Mouse (Mus musculus) monocyte, adult 5-6 weeks (primary cell): ENCODE data around the gene Trim27. TPM values are rescaled to one million over a fixed set of nuclear protein-coding genes. Genes with fewer than 3 reads are reported as not detected.

Source experiments
- ATAC-seq: fragments of 153-309, 156-312 bp; replicated peaks from 2 replicates; pipeline ENCODE4 v1.8.0; 2017; ENCODE audit warnings: mild to moderate bottlenecking; ENCODE audit not compliant: low TSS enrichment, insufficient number of reproducible peaks, severe bottlenecking, poor library complexity, low FRiP score
- total RNA-seq: library from RNA; stranded (forward); fragments of 200-1000, 200-491, 200-594 nt; gene quantifications from 3 replicates; pipeline ENCODE4 v1.2.3, GENCODE M21; 2017

The Trim27 gene
- total RNA-seq = 81.0 to 103 TPM (median 88.2 TPM) in 3 replicates

- ATAC-seq = peak; percentile 19; the same call in 1 of the 2 replicates
Observed at GRCm38 (mm10) chr13:21179367-21179723, at the start of gene Trim27. TSS of gene Trim27 (plus strand) at chr13:21179445.

DNA sequence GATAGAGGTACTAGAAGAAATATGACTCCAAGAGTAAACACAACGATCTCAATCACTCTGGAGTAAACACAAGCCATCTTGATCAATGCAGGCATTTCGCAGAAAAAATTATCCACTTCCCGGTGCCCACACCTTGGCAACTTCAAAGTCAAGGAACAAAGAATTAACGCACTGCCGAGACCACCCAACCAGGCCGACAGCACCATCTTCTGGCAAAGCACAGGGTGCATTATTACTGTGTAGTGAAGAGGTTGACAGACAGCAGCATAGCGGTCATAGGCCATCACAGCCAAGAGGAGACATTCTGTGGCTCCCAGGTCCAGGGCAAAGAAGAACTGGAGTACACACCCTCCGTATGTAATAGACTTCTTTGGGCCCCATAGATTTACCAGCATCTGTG, 36.8 kb upstream of the Trim27 start:
- ATAC-seq = no peak

GRCm38 (mm10) chr13:21145767-21146166, 33.5 kb upstream of the Trim27 start, which contains the start of gene Olfr1368:
TSS of gene Olfr1368 (minus strand) at chr13:21145867.
- ATAC-seq = no peak

DNA sequence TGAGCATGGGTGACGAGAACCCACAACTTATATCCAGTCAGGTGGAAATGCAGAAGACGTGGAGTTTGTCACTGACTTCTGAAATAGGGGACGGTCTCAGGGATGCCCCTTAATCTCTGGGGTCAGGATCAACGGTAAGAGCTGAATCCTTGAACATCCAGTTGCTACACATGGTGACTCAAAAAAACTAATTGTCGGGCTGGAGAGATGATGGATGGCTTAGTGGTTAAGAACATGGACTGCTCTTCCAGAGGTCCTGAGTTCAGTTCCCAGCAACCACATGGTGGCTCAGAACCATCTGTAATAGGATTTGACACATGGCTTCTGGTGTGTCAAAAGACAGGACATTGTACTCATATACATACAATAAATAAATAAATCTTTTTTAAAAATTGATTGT, 23.4 kb upstream of the Trim27 start:
- ATAC-seq = no peak

- ATAC-seq = no peak
Observed at GRCm38 (mm10) chr13:21158071-21158470, 21.2 kb upstream of the Trim27 start.

DNA sequence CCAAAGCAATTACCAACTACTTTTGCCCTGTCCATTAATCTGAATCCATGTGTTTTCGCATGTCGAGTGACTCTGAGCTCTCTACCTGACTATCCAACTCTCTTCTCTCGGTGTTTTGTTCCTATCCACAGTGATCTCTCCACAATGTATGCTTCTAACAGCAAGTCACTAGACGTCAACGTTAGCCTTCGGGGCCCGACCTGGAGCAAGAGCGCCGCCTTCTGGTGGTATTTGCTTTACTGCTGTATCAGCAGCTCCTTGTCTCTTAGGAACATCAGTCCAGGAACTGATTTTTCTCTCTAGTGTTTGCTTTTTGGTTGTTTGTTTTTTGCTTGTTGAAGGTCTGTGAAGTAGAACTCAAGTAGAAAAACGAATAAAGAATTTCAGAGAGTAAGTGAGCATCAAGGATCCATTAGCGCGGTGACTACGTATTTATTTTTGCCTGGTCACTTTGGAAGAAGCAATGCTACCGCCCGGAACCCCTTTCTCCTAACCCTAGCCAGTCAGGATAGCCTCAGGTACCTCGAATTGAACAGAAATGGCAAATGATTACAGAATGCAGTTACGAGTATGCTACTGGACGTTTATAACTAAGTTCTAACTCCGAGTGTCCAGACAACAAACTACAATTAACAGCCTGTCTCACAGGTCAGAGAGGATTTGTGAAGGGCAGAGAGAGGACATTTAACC, 20.3 kb upstream of the Trim27 start:
- ATAC-seq = peak; percentile 62

DNA sequence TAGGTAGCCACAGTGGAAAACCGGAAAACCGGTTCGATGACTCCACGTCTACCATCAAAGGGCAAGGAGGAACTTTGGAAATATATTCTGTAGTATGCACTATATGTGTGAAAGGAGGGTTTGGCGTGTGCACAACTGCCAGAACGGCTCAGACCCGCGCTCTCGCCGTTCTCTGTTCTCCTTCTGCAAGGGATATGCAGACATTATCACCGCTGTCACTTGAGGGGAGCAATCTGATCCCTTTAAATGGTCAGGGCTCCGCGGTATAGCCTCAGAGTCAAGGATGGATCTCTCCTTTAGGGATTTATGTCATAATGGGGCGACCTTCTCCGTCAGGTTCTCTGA, 19.8 kb upstream of the Trim27 start:
- no peak for ATAC-seq

DNA sequence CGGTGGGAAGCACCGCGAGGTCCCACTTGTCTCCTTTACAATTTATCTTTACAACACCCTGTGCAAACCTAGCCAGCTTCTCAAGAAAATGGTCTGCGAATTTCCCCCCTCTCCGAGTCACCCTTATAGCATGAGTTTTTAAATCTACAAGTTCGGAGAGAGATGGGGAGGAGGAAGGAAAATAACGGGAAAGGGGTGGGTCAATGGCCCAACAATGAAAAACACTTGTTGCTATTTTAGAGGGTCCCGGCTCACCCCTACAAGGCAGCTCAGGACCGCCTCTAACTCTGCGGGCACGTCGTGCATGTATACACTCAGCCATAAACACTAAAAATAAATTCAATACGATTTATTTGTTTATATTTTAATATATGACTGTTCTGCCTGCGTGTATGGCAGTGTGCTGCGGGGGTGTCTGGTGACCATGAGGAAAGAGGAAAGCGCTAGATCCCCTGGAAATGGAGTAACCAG, 19.2 kb upstream of the Trim27 start:
- ATAC-seq = no peak

- ATAC-seq = peak; percentile 67
Observed at GRCm38 (mm10) chr13:21160657-21161590, 18.3 kb upstream of the Trim27 start.

GRCm38 (mm10) chr13:21161591-21161990, 17.7 kb upstream of the Trim27 start:
- no peak for ATAC-seq

- no peak for ATAC-seq
Observed at GRCm38 (mm10) chr13:21162591-21162990, 16.7 kb upstream of the Trim27 start.

DNA sequence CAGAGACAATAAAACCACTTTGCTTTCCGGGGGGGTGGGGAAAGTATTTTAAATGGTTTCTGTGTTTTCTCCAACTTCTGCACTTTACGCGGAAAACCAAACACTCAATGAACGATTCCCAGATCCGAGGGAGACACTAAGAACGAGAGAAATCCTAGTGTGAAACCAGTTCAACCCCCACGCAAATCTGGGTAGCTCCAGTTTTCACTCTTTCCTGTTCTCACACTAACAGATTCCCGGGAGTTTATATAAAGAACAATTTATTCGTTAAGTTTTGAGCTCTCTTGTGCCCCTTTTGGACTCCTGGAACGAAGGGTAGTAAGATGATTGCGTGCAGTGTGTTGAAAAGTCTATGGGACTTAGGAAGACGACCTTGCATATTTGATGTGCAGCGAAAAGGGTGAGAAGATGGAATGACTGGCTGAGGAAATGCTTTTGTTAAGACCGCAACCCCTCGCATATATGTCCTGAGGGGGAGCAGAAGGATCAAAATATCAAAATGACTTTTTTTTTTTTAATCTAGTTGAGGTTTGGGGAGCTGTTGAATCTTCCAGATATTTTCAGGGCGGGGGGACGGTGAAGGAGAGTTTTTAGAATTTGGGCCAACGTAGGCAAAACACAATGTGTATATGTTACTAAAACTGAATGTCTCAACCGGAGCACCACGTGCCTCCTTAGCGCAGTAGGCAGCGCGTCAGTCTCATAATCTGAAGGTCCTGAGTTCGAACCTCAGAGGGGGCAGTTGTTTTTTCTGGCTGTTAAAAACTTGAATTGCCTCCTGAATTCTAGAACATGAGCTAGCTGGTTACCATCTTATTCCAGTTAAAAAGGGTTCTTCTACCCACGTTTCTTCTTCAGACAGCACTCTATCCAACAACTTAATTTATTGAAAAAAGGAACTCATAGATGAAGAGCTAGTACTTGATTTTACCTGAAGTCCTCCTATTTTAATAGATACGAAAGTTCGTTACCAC, 12.0 kb upstream of the Trim27 start:
- peak; percentile 41; the same call in 1 of the 2 replicates for ATAC-seq

DNA sequence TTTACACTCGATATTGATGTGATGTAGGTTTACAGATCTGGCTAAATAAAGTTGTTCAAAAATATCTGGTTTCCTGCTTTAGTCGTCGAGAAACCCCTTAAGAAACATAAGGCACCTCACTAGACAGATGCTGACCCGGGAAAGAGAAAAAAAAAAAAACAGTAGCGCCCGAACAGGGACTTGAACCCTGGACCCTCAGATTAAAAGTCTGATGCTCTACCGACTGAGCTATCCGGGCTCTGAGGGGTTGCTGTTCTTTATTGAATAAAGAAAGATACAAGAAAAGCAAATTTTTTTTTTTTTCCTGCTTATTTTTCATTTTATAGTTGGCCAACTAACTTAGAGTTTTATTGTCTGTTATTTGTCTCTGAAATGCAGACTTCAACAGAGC, 11.3 kb upstream of the Trim27 start:
- ATAC-seq = no peak

DNA sequence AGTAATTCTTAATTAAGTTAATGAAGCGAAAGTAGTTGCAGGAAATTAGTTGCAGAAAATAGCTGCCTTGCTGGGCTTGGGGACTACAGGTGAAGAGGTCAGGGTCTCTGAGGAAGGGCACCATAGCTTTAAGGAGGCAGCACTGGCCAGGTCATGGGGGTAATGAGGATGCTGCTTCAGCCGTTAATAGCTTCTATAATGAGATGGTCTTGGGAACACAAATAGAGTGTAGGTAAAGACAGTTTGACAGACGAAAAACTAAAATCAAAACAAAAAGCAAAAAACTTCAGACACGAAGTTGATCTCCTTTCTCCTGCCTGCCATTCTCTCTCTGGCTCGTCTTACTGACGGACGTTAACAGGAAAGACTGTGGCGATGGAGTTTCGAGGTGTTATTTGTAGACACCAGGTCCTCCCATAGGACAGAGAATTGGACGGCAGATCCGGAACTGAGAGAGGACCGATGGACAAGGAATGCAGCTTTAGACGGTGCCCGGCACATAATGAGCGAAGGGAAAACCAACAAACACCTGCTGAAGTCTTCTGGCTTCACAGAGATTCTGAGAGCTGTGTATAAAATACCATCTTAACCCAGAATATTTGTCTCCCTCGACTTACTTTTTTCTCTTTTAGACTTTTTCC, 10.8 kb upstream of the Trim27 start:
- no peak for ATAC-seq

GRCm38 (mm10) chr13:21169121-21169656, 10.1 kb upstream of the Trim27 start:
- ATAC-seq = no peak

DNA sequence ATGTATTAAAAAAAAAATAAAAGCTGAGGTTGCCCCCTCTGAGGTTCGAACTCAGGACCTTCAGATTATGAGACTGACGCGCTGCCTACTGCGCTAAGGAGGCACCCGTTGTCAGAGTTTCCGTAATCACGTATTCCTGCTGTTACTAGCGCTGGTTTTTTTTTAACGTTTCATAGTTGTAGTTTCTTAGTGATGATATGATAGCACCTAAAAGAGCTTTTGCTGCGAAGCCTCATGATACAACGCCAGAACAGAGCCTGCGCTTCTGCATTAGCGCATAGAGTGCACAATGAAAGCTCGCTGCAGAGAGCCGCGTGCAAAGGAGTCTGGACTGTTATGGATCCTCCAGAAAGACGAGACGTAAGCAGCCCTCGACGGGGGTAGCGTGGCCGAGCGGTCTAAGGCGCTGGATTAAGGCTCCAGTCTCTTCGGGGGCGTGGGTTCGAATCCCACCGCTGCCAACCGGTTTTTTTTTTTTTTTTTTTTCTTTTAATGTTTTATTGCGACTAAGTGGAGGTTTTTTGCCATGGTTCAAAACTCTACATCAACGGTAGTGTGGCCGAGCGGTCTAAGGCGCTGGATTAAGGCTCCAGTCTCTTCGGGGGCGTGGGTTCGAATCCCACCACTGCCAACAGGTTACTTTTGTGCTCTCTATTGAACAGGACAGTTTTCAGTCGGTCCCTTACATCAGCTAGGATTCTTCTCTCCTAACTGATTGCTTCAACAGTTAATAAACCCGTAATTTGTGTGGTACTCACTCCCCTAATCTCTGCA, 9.4 kb upstream of the Trim27 start:
- ATAC-seq = peak; percentile 68; the same call in 1 of the 2 replicates

DNA sequence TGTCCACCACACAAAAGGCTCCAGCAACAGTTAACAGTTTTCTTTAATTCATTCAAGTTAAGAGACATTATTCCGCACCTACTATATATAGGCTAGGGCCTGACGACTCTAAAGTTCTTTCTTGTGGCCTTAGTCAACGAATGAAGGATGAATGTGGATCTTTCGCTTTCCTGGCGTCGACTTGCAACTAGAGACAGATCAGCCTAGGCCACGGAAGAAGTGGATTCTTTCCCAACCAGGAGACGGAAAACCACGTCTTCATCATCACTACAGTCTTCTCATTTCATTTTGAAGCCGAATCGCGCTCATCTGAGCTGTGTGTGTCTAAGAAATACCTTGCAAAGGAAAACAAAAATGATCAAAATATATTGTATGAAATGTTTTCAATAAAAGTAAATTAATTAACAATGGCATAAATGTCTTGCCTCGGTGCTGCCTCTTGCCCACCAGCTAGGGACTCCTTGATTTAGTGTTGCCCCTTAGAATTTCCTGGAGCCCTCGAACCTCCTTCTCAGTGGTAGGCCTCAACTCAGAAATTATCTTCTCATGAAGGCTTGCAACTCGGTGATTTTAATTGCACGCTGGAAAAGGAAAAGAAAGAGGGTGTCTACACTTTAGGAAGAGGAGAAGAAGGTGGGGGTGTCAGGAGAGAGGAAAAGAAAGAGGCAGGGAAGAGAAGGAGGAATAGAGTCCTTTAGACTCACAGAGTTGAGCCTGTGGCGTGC, 8.7 kb upstream of the Trim27 start:
- no peak for ATAC-seq
